Mouse (Mus musculus): Measurements from ENCODE around the gene Moxd1.

The Moxd1 gene

GRCm38 (mm10) chr10:24223449-24224143 is at the start of gene Moxd1:
TSS of gene Moxd1 (plus strand) at chr10:24223517.
- peak; percentile 43 for DNase-seq (ENCODE audit: inconsistent ontology term)

- DNase-seq (ENCODE audit: inconsistent ontology term) = no peak
These were observed 32.9 kb upstream of the Moxd1 start for GRCm38 (mm10) chr10:24190392-24190791.

- DNase-seq (ENCODE audit: inconsistent ontology term) = no peak
These were observed 31.3 kb upstream of the Moxd1 start for GRCm38 (mm10) chr10:24191977-24192376.

- no peak for DNase-seq (ENCODE audit: inconsistent ontology term)
These were observed 24.0 kb upstream of the Moxd1 start for GRCm38 (mm10) chr10:24199303-24199702.

- no peak for DNase-seq (ENCODE audit: inconsistent ontology term)
These were observed 23.2 kb upstream of the Moxd1 start for GRCm38 (mm10) chr10:24200099-24200498.

GRCm38 (mm10) chr10:24210075-24210474 is 13.2 kb upstream of the Moxd1 start:
- DNase-seq (ENCODE audit: inconsistent ontology term) = peak; percentile 78

GRCm38 (mm10) chr10:24213297-24213696 is 10.0 kb upstream of the Moxd1 start:
- DNase-seq (ENCODE audit: inconsistent ontology term) = no peak

- peak; percentile 24 for DNase-seq (ENCODE audit: inconsistent ontology term)
These were observed 5.6 kb upstream of the Moxd1 start for GRCm38 (mm10) chr10:24217558-24218268.

- DNase-seq (ENCODE audit: inconsistent ontology term) = no peak
These were observed 2.4 kb upstream of the Moxd1 start for GRCm38 (mm10) chr10:24220931-24221330.

- DNase-seq (ENCODE audit: inconsistent ontology term) = no peak
These were observed 406 bp upstream of the Moxd1 start for GRCm38 (mm10) chr10:24222911-24223310.

- no peak for DNase-seq (ENCODE audit: inconsistent ontology term)
These were observed 1.3 kb downstream of the Moxd1 start for GRCm38 (mm10) chr10:24224591-24224990.

- DNase-seq (ENCODE audit: inconsistent ontology term) = peak; percentile 42
These were observed 5.2 kb downstream of the Moxd1 start for GRCm38 (mm10) chr10:24228318-24229183.

GRCm38 (mm10) chr10:24232281-24232680 is 9.0 kb downstream of the Moxd1 start:
- no peak for DNase-seq (ENCODE audit: inconsistent ontology term)

GRCm38 (mm10) chr10:24235426-24236283 is 12.3 kb downstream of the Moxd1 start:
- DNase-seq (ENCODE audit: inconsistent ontology term) = no peak

- DNase-seq (ENCODE audit: inconsistent ontology term) = no peak
These were observed 23.5 kb downstream of the Moxd1 start for GRCm38 (mm10) chr10:24246815-24247214.

- no peak for DNase-seq (ENCODE audit: inconsistent ontology term)
These were observed 24.8 kb downstream of the Moxd1 start for GRCm38 (mm10) chr10:24248116-24248515.

GRCm38 (mm10) chr10:24251631-24252030 is 28.3 kb downstream of the Moxd1 start:
- no peak for DNase-seq (ENCODE audit: inconsistent ontology term)

GRCm38 (mm10) chr10:24258150-24258549 is 34.8 kb downstream of the Moxd1 start:
- DNase-seq (ENCODE audit: inconsistent ontology term) = no peak

- no peak for DNase-seq (ENCODE audit: inconsistent ontology term)
These were observed 35.6 kb downstream of the Moxd1 start for GRCm38 (mm10) chr10:24258885-24259284.

GRCm38 (mm10) chr10:24259794-24260590 is 36.7 kb downstream of the Moxd1 start:
- no peak for DNase-seq (ENCODE audit: inconsistent ontology term)
